In genomic region chr14:18238131-18238749, GRCm38 (mm10) we compare ENCODE assay signal across 8 mouse cellular contexts. TPM values are rescaled to one million over a fixed set of nuclear protein-coding genes. Genes with fewer than 3 reads are reported as not detected.
A peak's percentile ranks its signal among the peaks of the same experiment; 100 is the strongest.
DNase-seq lines count a peak whose midpoint lies in the region; ATAC-seq lines count a peak whose summit lies in the region.

No protein-coding gene starts in this region.

- H3K9ac ChIP-seq in heart, embryonic 16.5 days (ENCODE audit: low read length) = peak overlapping the region; percentile 79
- H3K9ac ChIP-seq in liver, embryonic 15.5 days = peak overlapping the region; percentile 60
- peak overlapping the region; percentile 63 for H3K9ac ChIP-seq in neural tube, embryonic 12.5 days

- peaks cover 23% of the 10 kb centered on the region for H3K4me1 ChIP-seq in forebrain, embryonic 10.5 days
- peaks cover 17% of the 10 kb centered on the region for H3K4me1 ChIP-seq in heart, embryonic 16.5 days (ENCODE audit: control insufficient read depth, insufficient read depth, low read length)
- peaks cover 21% of the 10 kb centered on the region for H3K4me1 ChIP-seq in liver, embryonic 15.5 days (replicated peaks)
- H3K4me1 ChIP-seq in neural tube, embryonic 12.5 days = no peaks in the 10 kb centered on the region

- peak; percentile 78 for ATAC-seq in CD4-positive, CD25-positive, alpha-beta regulatory T cell, adult 4 months
- ATAC-seq in heart, embryonic 16.5 days (replicated peaks; ENCODE audit: extremely low read depth, insufficient read depth, low FRiP score) = peak; percentile 87
- peak; percentile 83 for ATAC-seq in liver, embryonic 15.5 days (ENCODE audit: insufficient read depth)
- ATAC-seq in neural tube, embryonic 12.5 days (ENCODE audit: low FRiP score, low read depth) = peak; percentile 96

- H3K27ac ChIP-seq in forebrain, embryonic 10.5 days = peak overlapping the region; percentile 88
- peak overlapping the region; percentile 93 for H3K27ac ChIP-seq in heart, embryonic 16.5 days (ENCODE audit: low read length)
- H3K27ac ChIP-seq in liver, embryonic 15.5 days (replicated peaks) = peak overlapping the region; percentile 71
- peak overlapping the region; percentile 39; the same call in 1 of the 2 replicates for H3K27ac ChIP-seq in neural tube, embryonic 12.5 days

- peak; percentile 65 for DNase-seq in c-Kit-negative CD71-positive TER-119-positive erythroid progenitor cells, embryonic 14.5 days (ENCODE audit: low read depth, low spot score)
- peak; percentile 93 for DNase-seq in forebrain, embryonic 10.5 days (ENCODE audit: extremely low spot score, low spot score)
- DNase-seq in kidney, postnatal 36 days = peak; percentile 98 to 99
- peak; percentile 76 for DNase-seq in telencephalon, adult 2 months (ENCODE audit: low read depth, low spot score)

- under 1% methylated on average over 71 of the region's 71 CpGs for WGBS in forebrain, embryonic 10.5 days
- WGBS in heart, embryonic 16.5 days = under 1% methylated on average over 71 of the region's 71 CpGs
- WGBS in liver, embryonic 15.5 days (ENCODE audit: insufficient replicate concordance) = under 1% methylated on average over 67 of the region's 71 CpGs
- under 1% methylated on average over 61 of the region's 71 CpGs for WGBS in neural tube, embryonic 12.5 days

- H3K9me3 ChIP-seq in forebrain, embryonic 10.5 days = peaks cover 8% of the 10 kb centered on the region; the same call in 1 of the 2 replicates
- no peaks in the 10 kb centered on the region for H3K9me3 ChIP-seq in heart, embryonic 16.5 days (replicated peaks; ENCODE audit: control insufficient read depth, low read length)
- H3K9me3 ChIP-seq in liver, embryonic 15.5 days (replicated peaks) = no peaks in the 10 kb centered on the region
- no peaks in the 10 kb centered on the region for H3K9me3 ChIP-seq in neural tube, embryonic 12.5 days

- H3K36me3 ChIP-seq in forebrain, embryonic 10.5 days (replicated peaks) = no peaks in the 10 kb centered on the region
- H3K36me3 ChIP-seq in heart, embryonic 16.5 days (ENCODE audit: control insufficient read depth, insufficient read depth) = no peaks in the 10 kb centered on the region
- no peaks in the 10 kb centered on the region for H3K36me3 ChIP-seq in liver, embryonic 15.5 days (replicated peaks)
- no peaks in the 10 kb centered on the region for H3K36me3 ChIP-seq in neural tube, embryonic 12.5 days

- H3K4me2 ChIP-seq in heart, embryonic 16.5 days (ENCODE audit: low read depth, low read length) = peak overlapping the region; percentile 76
- peak overlapping the region; percentile 98 for H3K4me2 ChIP-seq in liver, embryonic 15.5 days
- peak overlapping the region; percentile 73 for H3K4me2 ChIP-seq in neural tube, embryonic 12.5 days (replicated peaks)

- H3K27me3 ChIP-seq in forebrain, embryonic 10.5 days (ENCODE audit: poor library complexity, severe bottlenecking) = no peaks in the 10 kb centered on the region
- no peaks in the 10 kb centered on the region for H3K27me3 ChIP-seq in heart, embryonic 16.5 days (ENCODE audit: control insufficient read depth, insufficient read depth, low read length)
- H3K27me3 ChIP-seq in liver, embryonic 15.5 days = no peaks in the 10 kb centered on the region
- no peaks in the 10 kb centered on the region for H3K27me3 ChIP-seq in neural tube, embryonic 12.5 days (replicated peaks)

- peak overlapping the region; percentile 76 for H3K4me3 ChIP-seq in forebrain, embryonic 10.5 days
- H3K4me3 ChIP-seq in heart, embryonic 16.5 days (ENCODE audit: low read length) = peak overlapping the region; percentile 77
- H3K4me3 ChIP-seq in liver, embryonic 15.5 days (replicated peaks) = peak overlapping the region; percentile 74
- peak overlapping the region; percentile 79 for H3K4me3 ChIP-seq in neural tube, embryonic 12.5 days

RNA-seq across cellular contexts. Expression of gene Nr1d2, which starts 0.7 kb away (rescaled TPM):
- polyA plus RNA-seq in CD4-positive, CD25-positive, alpha-beta regulatory T cell, adult 4 months (2017; shearing (Covaris generic)) = 10 to 100 TPM; 10.2 to 12.8 TPM
- 4.1 and 4.2 TPM in 2 replicates for polyA plus RNA-seq in forebrain, embryonic 10.5 days (2016; fragmentation: Nextera tagmentation; extraction: Ambion mirVana)
- polyA plus RNA-seq in heart, embryonic 16.5 days (2015; fragmentation: Nextera tagmentation; extraction: Ambion mirVana) = 11.8 and 12.3 TPM in 2 replicates
- polyA plus RNA-seq in liver, embryonic 15.5 days (2015; fragmentation: Nextera tagmentation; extraction: Ambion mirVana) = 1.5 TPM in 2 replicates
- 4.8 TPM in 2 replicates for polyA plus RNA-seq in neural tube, embryonic 12.5 days (2016; fragmentation: Nextera tagmentation; extraction: Ambion mirVana)

RNA-seq across cellular contexts. Expression of gene Nkiras1, which starts 32.7 kb away (rescaled TPM):
- polyA plus RNA-seq in CD4-positive, CD25-positive, alpha-beta regulatory T cell, adult 4 months (2017; shearing (Covaris generic)) = 10 to 100 TPM; 31.7 to 35.4 TPM
- polyA plus RNA-seq in forebrain, embryonic 10.5 days (2016; fragmentation: Nextera tagmentation; extraction: Ambion mirVana) = 12.2 and 13.6 TPM in 2 replicates
- polyA plus RNA-seq in heart, embryonic 16.5 days (2015; fragmentation: Nextera tagmentation; extraction: Ambion mirVana) = 25.3 TPM in 2 replicates
- polyA plus RNA-seq in liver, embryonic 15.5 days (2015; fragmentation: Nextera tagmentation; extraction: Ambion mirVana) = 7.4 and 7.6 TPM in 2 replicates
- 27.7 and 30.4 TPM in 2 replicates for polyA plus RNA-seq in neural tube, embryonic 12.5 days (2016; fragmentation: Nextera tagmentation; extraction: Ambion mirVana)

RNA-seq across cellular contexts. Expression of gene Rpl15, which starts 33.0 kb away (rescaled TPM):
- polyA plus RNA-seq in CD4-positive, CD25-positive, alpha-beta regulatory T cell, adult 4 months (2017; shearing (Covaris generic)) = 1,000 to 10,000 TPM in 1 of 2 experiments, 100 to 1,000 TPM in 1; 891 to 1,133 TPM
- polyA plus RNA-seq in forebrain, embryonic 10.5 days (2016; fragmentation: Nextera tagmentation; extraction: Ambion mirVana) = 464 and 501 TPM in 2 replicates
- polyA plus RNA-seq in heart, embryonic 16.5 days (2015; fragmentation: Nextera tagmentation; extraction: Ambion mirVana) = 203 and 235 TPM in 2 replicates
- polyA plus RNA-seq in liver, embryonic 15.5 days (2015; fragmentation: Nextera tagmentation; extraction: Ambion mirVana) = 195 and 231 TPM in 2 replicates
- 347 and 356 TPM in 2 replicates for polyA plus RNA-seq in neural tube, embryonic 12.5 days (2016; fragmentation: Nextera tagmentation; extraction: Ambion mirVana)

Comparison
In these comparisons a context has a peak if more than half of its experiments do, and no peak if none do; other contexts are left out.
1. Peak in every context shown above with its lines: DNase-seq, ATAC-seq, H3K4me3 ChIP-seq and H3K27ac ChIP-seq.
2. H3K27ac ChIP-seq: peak in every context shown above with its lines; median percentile 93 in heart, embryonic 16.5 days; 88 in forebrain, embryonic 10.5 days; 71 in liver, embryonic 15.5 days; 39 in neural tube, embryonic 12.5 days.